Mouse (Mus musculus) ES-E14 (cell line): ENCODE results near the gene Pcbp1.

Experiments used
- CHD2 ChIP-seq: IDR thresholded peaks from 2 replicates; pipeline ENCODE4 v1.6.1; 2014; ENCODE audit warnings: mild to moderate bottlenecking, low read depth, low read length, inconsistent platforms
- HCFC1 ChIP-seq: IDR thresholded peaks from 2 replicates; pipeline ENCODE4 v1.6.1; 2012; ENCODE audit warnings: low read length, inconsistent platforms, borderline replicate concordance; ENCODE audit not compliant: insufficient read depth
- MAFK ChIP-seq: IDR thresholded peaks from 2 replicates; pipeline ENCODE4 v1.6.1; 2014; ENCODE audit warnings: mild to moderate bottlenecking, low read depth, low read length, inconsistent platforms; ENCODE audit not compliant: insufficient read depth
- ZC3H11A ChIP-seq: IDR thresholded peaks from 2 replicates; pipeline ENCODE4 v1.6.1; 2012; ENCODE audit warnings: low read depth, mild to moderate bottlenecking, inconsistent platforms, low read length, borderline replicate concordance

DNA sequence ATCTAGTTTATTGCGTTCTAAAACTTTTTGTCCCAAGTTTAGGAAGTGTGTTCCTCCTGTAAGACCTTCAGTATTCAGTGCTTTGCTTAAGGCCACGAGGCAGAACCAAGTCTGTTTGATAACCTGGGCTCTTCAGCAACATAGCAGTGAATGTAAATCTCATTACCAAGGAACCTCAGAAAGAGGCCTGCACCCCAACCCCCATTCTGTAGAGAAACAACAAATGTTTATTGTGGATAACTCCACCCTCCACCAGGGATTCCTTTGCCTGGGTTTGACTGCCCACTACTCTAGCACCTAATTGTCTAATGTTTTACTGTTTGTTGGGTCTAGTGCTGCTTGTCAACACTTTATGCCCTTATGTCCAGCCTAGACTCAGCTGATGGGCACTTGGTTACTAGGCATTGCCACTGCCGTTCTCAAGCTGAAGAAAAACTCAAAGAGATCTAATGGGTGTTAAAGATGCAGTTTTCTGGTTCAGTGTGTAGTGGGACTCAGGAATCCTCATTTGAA is 2.8 kb downstream of the Pcbp1 start:
- TF ChIP-seq CHD2 (no peak), ZC3H11A (no peak), MAFK (no peak), HCFC1 (no peak)
